Mouse (Mus musculus): ENCODE results near the gene Crybg3. TPM values are rescaled to one million over a fixed set of nuclear protein-coding genes. Genes with fewer than 3 reads are reported as not detected.

Crybg3 gene
- polyA plus RNA-seq, 1 experiment from 2014 or later = 4.2 TPM

DNA sequence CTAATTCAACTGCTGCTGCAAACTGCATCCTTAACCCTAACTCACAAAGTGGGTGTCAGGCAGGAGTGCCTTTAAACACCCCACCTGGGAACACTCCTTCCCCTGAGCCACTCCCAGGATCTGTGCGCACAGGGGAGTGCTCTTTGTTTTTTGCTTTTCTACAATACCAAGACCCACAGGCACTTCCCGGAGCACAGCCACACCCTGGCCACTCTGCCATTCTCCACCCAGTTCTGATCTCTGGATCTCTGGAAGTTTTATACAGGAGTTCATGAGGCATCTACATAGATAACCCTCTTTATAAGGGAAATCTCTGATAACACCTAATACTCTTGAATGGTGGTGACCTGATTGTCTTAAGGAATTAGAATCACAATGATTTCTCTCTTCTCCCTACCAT is 55.4 kb downstream of the Crybg3 start:
- no peak overlapping the region for H3K27ac ChIP-seq
- TF ChIP-seq CTCF (IDR thresholded peaks at IDR 0.05; ENCODE audit: low read depth) = no peak
- no peaks in the 10 kb centered on the region for H3K36me3 ChIP-seq (ENCODE audit: insufficient read depth, low read length)
- H3K9me3 ChIP-seq (replicated peaks; ENCODE audit: low read length) = no peaks in the 10 kb centered on the region
- no peak for ATAC-seq (replicated peaks; ENCODE audit: low FRiP score, low read depth)
- H3K9ac ChIP-seq (ENCODE audit: low read depth, low read length) = no peak overlapping the region
- H3K4me3 ChIP-seq (replicated peaks; ENCODE audit: low read depth, low read length) = no peak overlapping the region
- WGBS = 80% methylated on average over 2 of the region's 2 CpGs
- no peak overlapping the region for H3K4me2 ChIP-seq (ENCODE audit: low read length)
- no peaks in the 10 kb centered on the region for H3K27me3 ChIP-seq (ENCODE audit: insufficient read depth, low read length)
- H3K4me1 ChIP-seq (replicated peaks; ENCODE audit: insufficient read depth, low read length) = no peaks in the 10 kb centered on the region
- no peak for DNase-seq (ENCODE audit: low spot score)

DNA sequence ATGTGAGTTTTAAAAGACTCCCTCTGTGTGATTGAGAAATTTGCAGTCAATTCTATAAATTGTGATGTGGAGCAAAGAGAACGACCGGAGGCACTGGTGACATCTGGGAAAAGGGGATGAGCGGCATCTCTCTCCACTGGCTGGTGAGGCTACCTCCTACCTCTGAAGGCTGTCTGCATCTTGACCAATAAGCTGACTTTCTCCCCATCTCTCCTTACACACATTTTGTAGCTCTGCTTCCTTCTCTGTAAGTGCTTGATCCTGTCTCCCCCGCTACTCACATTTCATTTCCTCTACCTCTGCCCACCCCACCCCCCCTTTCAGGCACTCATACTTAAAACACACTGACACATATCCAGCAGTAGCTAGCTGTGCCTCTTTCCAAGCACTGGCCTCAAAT is 59.4 kb downstream of the Crybg3 start:
- H3K27ac ChIP-seq = no peak overlapping the region
- no peak overlapping the region for H3K4me2 ChIP-seq (ENCODE audit: low read length)
- DNase-seq (ENCODE audit: low spot score) (peak; percentile 19), ATAC-seq (replicated peaks; ENCODE audit: low FRiP score, low read depth) (no peak)
- no peak for TF ChIP-seq CTCF (IDR thresholded peaks at IDR 0.05; ENCODE audit: low read depth)
- WGBS = 61% methylated on average over 4 of the region's 4 CpGs
- H3K27me3 ChIP-seq (ENCODE audit: insufficient read depth, low read length) = no peaks in the 10 kb centered on the region
- H3K9me3 ChIP-seq (replicated peaks; ENCODE audit: low read length) = no peaks in the 10 kb centered on the region
- no peaks in the 10 kb centered on the region for H3K4me1 ChIP-seq (replicated peaks; ENCODE audit: insufficient read depth, low read length)
- H3K4me3 ChIP-seq (replicated peaks; ENCODE audit: low read depth, low read length) = no peak overlapping the region
- peaks cover 2% of the 10 kb centered on the region for H3K36me3 ChIP-seq (ENCODE audit: insufficient read depth, low read length)
- no peak overlapping the region for H3K9ac ChIP-seq (ENCODE audit: low read depth, low read length)

DNA sequence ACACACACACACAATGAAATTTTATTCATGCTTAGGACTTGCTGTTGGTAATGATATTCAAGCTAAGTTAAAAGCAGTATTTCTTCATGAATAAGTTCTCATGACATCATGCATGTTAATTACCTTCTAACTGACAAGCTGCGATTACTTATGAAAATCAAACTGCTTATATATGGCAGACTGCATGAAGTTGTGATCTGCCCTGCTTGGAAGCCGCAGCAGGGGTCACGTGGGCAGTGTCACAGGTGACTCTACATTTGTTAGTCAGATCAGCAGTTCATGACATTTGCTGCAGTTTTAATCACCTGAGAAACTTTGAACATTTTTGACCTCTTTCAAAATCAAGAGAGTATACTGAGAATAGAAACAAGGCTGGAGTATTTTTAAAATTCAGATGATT is 59.8 kb downstream of the Crybg3 start:
- Histone ChIP-seq H3K9me3 (replicated peaks; ENCODE audit: low read length) (no peaks in the 10 kb centered on the region), H3K36me3 (ENCODE audit: insufficient read depth, low read length) (peaks cover 4% of the 10 kb centered on the region), H3K4me3 (replicated peaks; ENCODE audit: low read depth, low read length) (no peak overlapping the region), H3K27me3 (ENCODE audit: insufficient read depth, low read length) (no peaks in the 10 kb centered on the region), H3K9ac (ENCODE audit: low read depth, low read length) (no peak overlapping the region), H3K4me2 (ENCODE audit: low read length) (no peak overlapping the region), H3K4me1 (replicated peaks; ENCODE audit: insufficient read depth, low read length) (no peaks in the 10 kb centered on the region), H3K27ac (no peak overlapping the region)
- ATAC-seq (replicated peaks; ENCODE audit: low FRiP score, low read depth) (no peak), DNase-seq (ENCODE audit: low spot score) (no peak)
- 73% methylated on average over 3 of the region's 3 CpGs for WGBS
- TF ChIP-seq CTCF (IDR thresholded peaks at IDR 0.05; ENCODE audit: low read depth) = no peak

DNA sequence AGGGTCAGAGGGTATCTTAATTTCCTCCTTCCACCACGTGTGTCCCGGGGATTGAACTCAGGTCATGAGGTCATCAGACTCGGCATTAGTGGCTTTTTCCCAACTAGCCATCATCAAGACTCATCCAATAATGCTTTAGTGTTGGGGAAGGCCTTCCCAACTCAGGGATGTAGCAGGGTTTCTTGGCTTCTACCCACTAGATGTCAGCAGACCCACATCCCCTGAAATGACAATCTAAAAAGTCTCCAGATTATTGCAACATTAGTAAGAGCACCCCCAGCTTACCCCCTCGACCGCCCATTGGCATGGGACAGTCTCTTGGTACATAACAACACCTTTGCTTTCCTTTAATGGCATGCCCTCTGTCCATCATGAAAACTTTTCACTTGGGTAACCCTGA is 65.1 kb downstream of the Crybg3 start:
- peak; percentile 51 for TF ChIP-seq CTCF (IDR thresholded peaks at IDR 0.05; ENCODE audit: low read depth)
- WGBS = 68% methylated on average over 5 of the region's 5 CpGs
- H3K4me3 ChIP-seq (replicated peaks; ENCODE audit: low read depth, low read length) = no peak overlapping the region
- no peak for DNase-seq (ENCODE audit: low spot score)
- no peak overlapping the region for H3K27ac ChIP-seq
- no peaks in the 10 kb centered on the region for H3K9me3 ChIP-seq (replicated peaks; ENCODE audit: low read length)
- H3K4me2 ChIP-seq (ENCODE audit: low read length) = no peak overlapping the region
- H3K4me1 ChIP-seq (replicated peaks; ENCODE audit: insufficient read depth, low read length) = no peaks in the 10 kb centered on the region
- H3K9ac ChIP-seq (ENCODE audit: low read depth, low read length) = no peak overlapping the region
- ATAC-seq (replicated peaks; ENCODE audit: low FRiP score, low read depth) = no peak
- H3K27me3 ChIP-seq (ENCODE audit: insufficient read depth, low read length) = no peaks in the 10 kb centered on the region
- peaks cover 8% of the 10 kb centered on the region for H3K36me3 ChIP-seq (ENCODE audit: insufficient read depth, low read length)

DNA sequence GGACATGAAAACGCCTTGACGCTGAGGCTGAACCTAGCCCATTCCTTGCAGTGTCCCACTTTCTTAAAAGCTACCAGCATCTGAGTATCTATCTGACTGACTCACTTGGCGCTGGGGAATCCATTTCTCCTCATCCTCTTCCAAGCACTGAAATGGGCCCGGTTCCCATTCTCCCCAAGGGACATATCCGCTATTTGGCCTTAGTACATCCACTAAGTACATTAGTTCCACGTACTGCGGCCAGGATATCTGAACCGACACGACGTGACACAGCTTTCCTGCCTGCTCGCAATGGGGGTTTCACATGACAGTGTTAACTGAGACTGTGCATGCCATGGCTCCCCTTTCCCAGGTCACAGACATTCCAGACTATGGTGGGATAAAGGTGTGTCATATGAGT is 66.4 kb downstream of the Crybg3 start:
- no peak overlapping the region for H3K4me3 ChIP-seq (replicated peaks; ENCODE audit: low read depth, low read length)
- H3K36me3 ChIP-seq (ENCODE audit: insufficient read depth, low read length) = peaks cover 10% of the 10 kb centered on the region
- H3K27ac ChIP-seq = no peak overlapping the region
- WGBS = 79% methylated on average over 11 of the region's 11 CpGs
- H3K27me3 ChIP-seq (ENCODE audit: insufficient read depth, low read length) = no peaks in the 10 kb centered on the region
- no peak overlapping the region for H3K9ac ChIP-seq (ENCODE audit: low read depth, low read length)
- DNase-seq (ENCODE audit: low spot score) (no peak), ATAC-seq (replicated peaks; ENCODE audit: low FRiP score, low read depth) (no peak)
- H3K4me1 ChIP-seq (replicated peaks; ENCODE audit: insufficient read depth, low read length) = no peaks in the 10 kb centered on the region
- no peak for TF ChIP-seq CTCF (IDR thresholded peaks at IDR 0.05; ENCODE audit: low read depth)
- no peak overlapping the region for H3K4me2 ChIP-seq (ENCODE audit: low read length)
- H3K9me3 ChIP-seq (replicated peaks; ENCODE audit: low read length) = no peaks in the 10 kb centered on the region

DNA sequence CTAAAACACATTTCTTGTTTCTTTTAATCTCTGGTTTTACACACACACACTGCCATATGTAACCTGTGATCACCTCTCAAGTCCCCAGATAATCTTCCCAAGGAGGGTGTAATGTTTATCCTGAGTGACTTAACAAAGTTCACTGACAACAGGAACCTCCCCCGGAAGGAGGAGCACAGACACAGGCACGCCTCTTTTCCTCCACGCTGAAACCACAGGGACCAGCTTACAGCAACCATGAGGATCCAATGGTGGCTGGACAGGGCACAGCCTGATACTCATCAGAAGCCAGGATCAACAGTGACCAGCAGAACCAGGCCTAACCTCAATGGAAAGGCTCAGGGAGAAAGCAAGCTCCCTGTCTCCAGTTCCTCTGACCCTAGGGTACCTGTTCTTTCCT is 68.2 kb downstream of the Crybg3 start:
- H3K4me3 ChIP-seq (replicated peaks; ENCODE audit: low read depth, low read length) = no peak overlapping the region
- H3K36me3 ChIP-seq (ENCODE audit: insufficient read depth, low read length) = peaks cover 11% of the 10 kb centered on the region
- H3K9ac ChIP-seq (ENCODE audit: low read depth, low read length) = no peak overlapping the region
- no peaks in the 10 kb centered on the region for H3K9me3 ChIP-seq (replicated peaks; ENCODE audit: low read length)
- DNase-seq (ENCODE audit: low spot score) (no peak), ATAC-seq (replicated peaks; ENCODE audit: low FRiP score, low read depth) (no peak)
- H3K27me3 ChIP-seq (ENCODE audit: insufficient read depth, low read length) = no peaks in the 10 kb centered on the region
- no peaks in the 10 kb centered on the region for H3K4me1 ChIP-seq (replicated peaks; ENCODE audit: insufficient read depth, low read length)
- no peak overlapping the region for H3K27ac ChIP-seq
- TF ChIP-seq CTCF (IDR thresholded peaks at IDR 0.05; ENCODE audit: low read depth) = no peak
- 22% methylated on average over 3 of the region's 3 CpGs for WGBS
- H3K4me2 ChIP-seq (ENCODE audit: low read length) = no peak overlapping the region

DNA sequence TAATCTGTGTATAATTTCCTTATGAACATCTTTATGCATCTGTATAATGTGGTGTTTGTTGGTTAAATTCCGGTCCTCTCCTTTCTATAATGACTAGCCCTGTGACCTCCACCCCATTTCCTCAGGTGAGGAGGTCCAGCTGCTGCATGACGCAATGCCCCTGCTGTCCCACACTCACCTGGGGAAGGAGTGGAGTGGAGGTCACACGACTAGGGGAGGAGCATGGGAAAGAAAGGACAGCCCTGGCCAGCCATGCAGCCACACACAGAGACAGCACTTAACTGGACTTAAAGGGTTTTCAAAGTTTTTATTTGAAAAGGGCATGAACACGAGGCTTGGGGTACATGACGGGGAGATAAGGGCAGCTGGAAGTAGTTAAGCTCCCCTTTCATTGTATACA is 69.5 kb downstream of the Crybg3 start:
- Histone ChIP-seq H3K4me1 (replicated peaks; ENCODE audit: insufficient read depth, low read length) (no peaks in the 10 kb centered on the region), H3K9me3 (replicated peaks; ENCODE audit: low read length) (no peaks in the 10 kb centered on the region), H3K36me3 (ENCODE audit: insufficient read depth, low read length) (peaks cover 8% of the 10 kb centered on the region), H3K4me3 (replicated peaks; ENCODE audit: low read depth, low read length) (no peak overlapping the region), H3K4me2 (ENCODE audit: low read length) (no peak overlapping the region), H3K9ac (ENCODE audit: low read depth, low read length) (no peak overlapping the region), H3K27me3 (ENCODE audit: insufficient read depth, low read length) (no peaks in the 10 kb centered on the region), H3K27ac (no peak overlapping the region)
- no peak for TF ChIP-seq CTCF (IDR thresholded peaks at IDR 0.05; ENCODE audit: low read depth)
- WGBS = 67% methylated on average over 5 of the region's 5 CpGs
- no peak for ATAC-seq (replicated peaks; ENCODE audit: low FRiP score, low read depth)
- DNase-seq (ENCODE audit: low spot score) = no peak

Data from kidney, postnatal 0 days (tissue).